Mouse (Mus musculus): ENCODE data around the gene Fezf2. TPM values are rescaled to one million over a fixed set of nuclear protein-coding genes. Genes with fewer than 3 reads are reported as not detected.

The Fezf2 gene
- total RNA-seq (2021), result 10 to 100 TPM; 28.8 to 40.9 TPM
- long read RNA-seq, experiment 1, transcript Fezf2-203 (4 exons, 2,429 nt), result minor isoform, 10 of 45 reads
- long read RNA-seq, experiment 1, transcript Fezf2-201 (5 exons, 2,188 nt), result major isoform, 31 of 45 reads
- long read RNA-seq, experiment 1, partial matches to known transcripts, result 1 of 45 reads
- long read RNA-seq, experiment 1, other reads (novel, unspliced or antisense), result 3 of 45 reads
- long read RNA-seq, experiment 2, transcript Fezf2-203 (4 exons, 2,429 nt), result minor isoform, 5 of 25 reads
- long read RNA-seq, experiment 2, transcript Fezf2-201 (5 exons, 2,188 nt), result major isoform, 13 of 25 reads
- long read RNA-seq, experiment 2, partial matches to known transcripts, result 4 of 25 reads
- long read RNA-seq, experiment 2, other reads (novel, unspliced or antisense), result 3 of 25 reads

DNA sequence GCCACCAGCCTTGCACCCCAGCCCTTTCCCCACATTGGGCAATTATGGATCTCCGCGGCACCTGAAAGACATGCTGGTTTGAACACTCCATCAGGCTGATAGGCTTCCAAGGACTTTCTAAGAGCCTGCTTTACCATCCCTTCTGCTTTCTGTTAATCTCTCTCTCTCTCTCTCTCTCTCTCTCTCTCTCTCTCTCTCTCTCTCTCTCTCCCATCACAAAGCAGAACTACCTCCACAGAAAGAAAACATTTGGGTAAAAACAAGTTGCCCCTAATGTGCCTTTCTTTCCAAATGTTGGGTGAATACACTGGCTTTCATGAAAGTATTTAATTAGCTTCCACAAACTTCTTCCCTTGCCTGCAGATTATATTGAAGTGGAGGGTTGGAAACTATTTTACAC lies at the start of gene Fezf2:
Gene Fezf2, minus strand, starts transcription at position 101 of the 400 bp plus-strand sequence.
- no peak for DNase-seq (ENCODE audit: low spot score in 2 of 2)
- intact Hi-C loops (cut with DNase I), result loop anchor here (5.0 kb wide), 1 partner anchor 44 kb away; no protein-coding TSS in a partner anchor

DNA sequence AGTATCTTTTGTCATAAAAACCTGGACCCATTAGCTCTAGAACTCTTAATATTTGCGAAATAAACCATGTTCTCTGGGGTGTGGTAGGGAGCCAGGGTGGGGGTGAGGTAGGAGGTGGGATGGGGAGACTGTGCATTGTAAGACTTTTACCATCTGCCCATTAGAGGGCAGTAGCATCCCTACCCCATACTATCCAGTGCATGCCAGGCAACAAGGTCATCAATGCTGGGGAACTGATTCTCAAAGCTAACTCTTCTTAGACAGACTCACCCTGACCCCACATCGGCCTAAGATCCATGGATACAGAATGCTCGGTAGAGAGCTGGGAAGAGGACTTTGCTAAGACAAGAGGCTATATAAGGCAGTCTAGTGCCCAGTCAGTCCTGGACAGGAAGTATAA lies 49.6 kb upstream of the Fezf2 start:
- intact Hi-C loops (cut with DNase I), result loop anchor here (5.0 kb wide), 1 partner anchor 135 kb away; no protein-coding TSS in a partner anchor
- no peak for DNase-seq (ENCODE audit: low spot score in 2 of 2)

DNA sequence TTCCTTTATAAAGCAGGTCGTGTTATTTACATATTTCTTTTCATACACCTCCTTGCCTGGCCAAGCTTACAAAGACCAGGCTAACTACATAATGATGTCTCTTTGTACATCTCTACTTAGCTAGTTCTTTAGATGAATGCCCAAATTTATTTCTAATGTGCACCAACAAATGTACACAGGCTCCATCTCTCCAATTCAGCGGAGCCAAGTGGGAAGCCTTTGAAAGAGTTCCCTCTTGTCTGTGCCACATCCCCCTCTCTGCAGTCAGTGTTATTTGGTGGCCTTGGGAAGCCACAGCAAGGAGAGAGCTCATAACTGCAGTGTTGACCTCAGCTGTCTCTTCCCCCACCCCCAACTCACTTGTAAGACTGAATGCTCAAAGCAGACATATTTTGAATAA lies 46.3 kb upstream of the Fezf2 start:
- intact Hi-C loops (cut with DNase I), result loop anchor here (5.0 kb wide), 1 partner anchor 47 kb away; the partner anchor contains the start of gene Fezf2
- DNase-seq (ENCODE audit: low spot score in 2 of 2), result no peak

DNA sequence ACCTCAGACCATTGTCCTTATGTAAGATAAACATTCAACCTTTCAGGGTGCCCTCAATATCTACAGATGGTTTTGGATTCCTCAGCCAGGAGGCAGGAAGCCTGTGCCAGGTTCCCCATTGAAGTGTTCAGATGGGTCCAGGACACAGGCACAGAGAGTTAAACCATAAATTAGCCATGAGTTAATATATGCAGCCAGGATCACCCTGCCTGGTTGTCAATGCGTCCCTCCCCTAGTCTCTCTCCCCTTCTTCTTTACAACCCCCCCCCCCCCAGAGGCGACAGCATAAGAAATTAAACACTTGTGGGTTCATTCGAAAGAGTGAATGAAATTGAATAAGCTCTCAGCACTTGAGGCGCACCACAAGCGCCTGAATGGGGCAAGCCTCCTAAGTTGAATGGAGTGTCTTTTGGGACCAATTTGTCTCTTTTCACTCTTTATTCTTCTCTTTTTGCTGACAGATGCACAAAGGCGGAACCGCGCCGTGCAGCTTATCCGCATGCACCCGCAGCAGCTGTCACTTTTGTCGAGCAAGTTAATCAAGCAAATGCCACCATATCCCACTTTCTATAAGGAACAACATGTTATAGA lies 45.4 kb upstream of the Fezf2 start:
- intact Hi-C loops (cut with DNase I), result loop anchor here (5.0 kb wide), 1 partner anchor 46 kb away; the partner anchor contains the start of gene Fezf2
- peak; percentile 25 to 34 for DNase-seq (ENCODE audit: low spot score in 2 of 2)

DNA sequence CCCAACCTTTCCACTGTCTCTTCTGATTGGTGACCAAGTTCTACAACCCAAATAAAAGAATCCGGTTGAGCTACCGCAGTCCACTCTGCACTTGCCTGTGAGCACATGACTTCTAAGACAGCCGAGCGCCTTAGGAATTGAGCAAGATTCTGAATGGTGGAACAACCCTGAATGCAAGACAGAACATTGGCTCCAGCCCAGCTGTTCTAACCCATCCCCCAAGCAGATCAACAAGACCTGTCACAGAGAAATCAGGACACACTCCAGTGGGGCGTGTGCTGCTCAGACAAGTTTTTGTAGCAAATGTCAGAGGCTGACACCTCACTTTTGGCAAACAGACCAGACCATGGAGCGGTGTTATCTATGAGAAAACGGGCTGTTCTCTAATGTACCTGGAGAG lies 43.2 kb upstream of the Fezf2 start:
- DNase-seq (ENCODE audit: low spot score in 2 of 2), result no peak
- intact Hi-C loops (cut with DNase I), result loop anchor here (5.0 kb wide), 1 partner anchor 44 kb away; the partner anchor contains the start of gene Fezf2

DNA sequence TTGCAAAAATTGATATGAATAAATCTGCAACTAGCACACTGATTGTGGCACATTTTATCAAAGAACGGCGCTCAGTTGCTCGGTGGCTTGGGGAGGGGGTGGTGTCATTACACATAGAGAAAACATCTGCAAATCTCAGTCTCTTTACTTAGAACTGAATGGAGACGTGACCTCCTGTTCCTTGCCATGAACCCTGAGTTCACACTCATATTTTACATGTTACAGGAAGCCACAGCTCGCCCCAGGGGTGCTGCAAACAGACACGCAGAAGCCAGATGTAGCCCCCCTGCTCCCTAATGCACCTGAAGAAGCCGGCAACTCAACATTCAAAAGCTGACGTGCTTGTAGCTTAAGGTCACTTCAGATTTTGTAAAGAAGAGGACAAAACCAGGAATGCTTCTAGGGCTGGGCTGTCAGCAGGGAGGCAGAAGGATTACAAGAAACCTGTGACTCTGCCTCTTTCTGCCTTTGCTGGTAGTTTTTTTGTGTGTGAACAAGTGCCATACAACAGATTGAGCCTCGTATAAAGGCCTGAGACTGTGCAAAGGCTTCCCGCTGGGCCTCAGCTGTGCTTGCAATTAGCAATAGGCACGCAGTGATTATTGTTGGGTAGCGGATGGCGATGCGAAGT lies 40.9 kb upstream of the Fezf2 start:
- DNase-seq (ENCODE audit: low spot score in 2 of 2), result no peak
- intact Hi-C loops (cut with DNase I), result no loop called here

DNA sequence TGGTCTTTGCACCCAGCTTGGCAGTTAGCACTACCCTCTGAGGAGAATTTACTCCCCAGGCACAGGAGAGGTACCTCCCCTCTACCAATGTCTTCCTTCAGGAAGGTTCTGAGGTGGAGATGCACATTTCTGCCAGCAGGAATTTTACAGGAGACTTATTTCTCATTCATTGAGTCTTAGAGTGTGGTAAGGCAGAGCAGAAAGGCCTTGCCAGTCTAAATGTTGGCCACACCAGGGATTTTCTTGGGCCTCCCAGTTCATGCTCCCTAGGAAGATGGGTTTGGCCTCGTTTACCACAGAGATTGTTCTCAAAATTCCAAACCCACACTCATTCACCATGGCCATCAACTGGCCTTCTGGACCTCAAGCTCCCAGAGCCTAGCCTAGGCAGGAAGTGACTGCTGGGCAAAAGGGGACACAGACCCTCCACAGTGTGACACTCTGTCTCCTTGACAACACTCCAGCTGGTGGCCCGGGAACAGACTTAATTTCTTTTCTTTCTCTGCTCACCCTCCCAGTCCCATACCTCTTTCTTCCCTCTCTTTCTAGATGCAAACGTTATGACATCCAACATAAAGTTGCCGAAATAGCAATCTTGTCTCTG lies 40.3 kb upstream of the Fezf2 start:
- no peak for DNase-seq (ENCODE audit: low spot score in 2 of 2)
- intact Hi-C loops (cut with DNase I), result no loop called here

DNA sequence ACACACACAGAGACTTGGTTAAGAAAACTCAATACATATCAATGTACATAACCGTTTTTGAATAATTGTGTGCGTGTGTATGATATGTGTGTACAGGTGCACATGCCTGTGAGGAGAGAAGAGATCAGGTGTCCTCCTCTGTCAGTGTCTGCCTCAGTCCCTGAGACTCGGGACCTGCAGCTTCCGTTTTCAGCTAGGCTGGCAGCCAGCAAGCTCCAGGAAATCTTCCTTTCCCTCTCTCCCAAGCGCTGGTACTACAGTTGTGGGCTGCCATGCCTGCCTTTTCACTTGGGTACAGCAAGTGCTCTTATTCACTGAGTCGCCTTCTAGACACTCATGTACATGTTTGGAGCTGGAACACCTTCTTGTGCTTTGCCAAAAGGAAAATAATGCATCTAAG lies 39.2 kb upstream of the Fezf2 start:
- intact Hi-C loops (cut with DNase I), result no loop called here

DNA sequence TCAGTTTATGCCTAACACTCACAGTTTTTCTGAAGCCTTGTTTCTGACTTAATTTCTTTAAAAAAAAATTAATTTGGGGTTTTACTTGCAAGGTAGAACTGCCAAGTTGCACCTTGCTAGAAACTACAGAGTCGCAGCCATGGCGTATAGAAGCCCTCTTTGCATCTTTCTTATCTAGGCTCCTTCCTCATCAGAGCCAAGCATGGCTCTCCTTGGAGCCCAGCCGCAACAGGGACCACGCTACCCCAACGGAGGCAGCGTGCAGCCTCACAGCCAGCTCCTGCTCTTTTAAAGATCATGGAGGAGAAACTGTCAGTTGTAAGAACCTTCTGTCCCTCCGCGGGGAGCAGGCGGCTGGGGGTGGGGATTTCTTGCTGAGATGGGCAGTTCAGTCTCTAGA lies 29.9 kb upstream of the Fezf2 start:
- DNase-seq (ENCODE audit: low spot score in 2 of 2), result no peak
- intact Hi-C loops (cut with DNase I), result loop anchor here (2.0 kb wide), 1 partner anchor 61 kb away; no protein-coding TSS in a partner anchor

More for the DNA sequence above, 39.2 kb upstream of the Fezf2 start:
- DNase-seq (ENCODE audit: low spot score in 2 of 2), result no peak

DNA sequence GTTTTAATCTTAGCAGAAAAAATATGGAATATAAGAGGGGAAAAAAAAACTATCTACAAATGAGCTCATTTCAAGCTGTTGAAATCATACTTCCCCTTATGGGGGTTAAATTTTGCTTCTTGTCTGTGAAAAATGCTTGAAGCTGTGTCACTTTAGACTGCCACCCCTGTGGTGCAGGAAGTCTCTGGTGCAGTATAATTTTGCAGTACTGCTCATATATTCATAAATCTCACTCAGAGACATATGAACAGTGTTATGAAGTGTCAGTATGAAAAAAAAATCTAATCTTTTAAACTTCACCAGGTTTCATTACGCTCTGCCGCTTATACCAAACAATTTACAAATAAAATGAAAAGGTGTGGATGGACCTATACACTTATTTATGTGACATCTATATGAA lies 29.3 kb upstream of the Fezf2 start:
- DNase-seq (ENCODE audit: low spot score in 2 of 2), result no peak
- intact Hi-C loops (cut with DNase I), result no loop called here

DNA sequence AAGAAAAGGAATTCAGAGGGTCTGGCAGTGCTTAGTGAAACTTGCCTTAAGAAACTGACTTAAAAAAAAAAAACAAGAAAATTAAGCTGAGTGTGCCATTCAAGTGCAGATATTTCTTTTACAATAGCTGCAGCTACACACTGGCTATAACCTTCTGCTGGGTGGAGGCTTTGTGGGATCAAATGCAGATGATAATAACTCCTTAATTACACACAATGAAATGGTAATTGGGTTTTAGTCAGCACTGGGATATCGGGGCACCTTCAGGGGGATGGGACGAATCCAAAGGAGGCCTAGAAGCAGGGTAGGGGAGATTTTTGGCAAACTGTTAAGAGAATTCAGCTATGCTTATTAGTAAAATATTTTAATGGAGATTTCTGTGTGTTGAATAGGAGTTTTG lies 27.5 kb upstream of the Fezf2 start:
- intact Hi-C loops (cut with DNase I), result no loop called here
- DNase-seq (ENCODE audit: low spot score in 2 of 2), result no peak

DNA sequence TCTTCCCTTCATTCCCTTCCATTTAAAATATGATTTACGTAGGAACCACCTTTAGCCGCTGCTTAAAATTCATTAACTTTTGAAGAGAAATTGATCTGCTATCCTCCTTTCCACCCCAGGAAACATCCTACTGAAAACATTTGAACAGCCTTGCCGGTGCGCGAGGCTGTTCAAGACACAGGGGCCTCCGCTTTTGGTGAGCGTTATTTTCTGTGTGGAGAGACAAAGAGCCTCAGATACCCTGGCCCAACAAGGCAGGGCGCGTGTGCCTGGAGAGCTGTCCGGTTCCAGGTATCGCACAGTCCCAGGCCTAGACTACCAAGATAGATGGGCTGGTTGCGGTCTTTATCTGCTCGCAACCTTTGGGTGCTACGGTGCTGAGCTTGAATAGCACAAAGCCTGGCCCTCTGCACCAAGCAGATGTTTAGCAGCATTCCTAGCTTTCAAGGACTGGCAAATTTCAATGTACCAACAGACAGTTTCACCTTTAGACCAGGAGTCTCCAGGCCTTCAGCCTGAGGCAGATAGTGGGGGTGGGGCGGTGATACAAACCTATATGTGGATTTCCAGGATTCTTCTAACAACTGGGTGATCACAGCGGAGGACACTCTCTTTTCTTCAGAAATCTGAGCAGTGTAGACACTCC lies 2.4 kb upstream of the Fezf2 start:
- intact Hi-C loops (cut with DNase I), result no loop called here
- DNase-seq (ENCODE audit: low spot score in 2 of 2), result no peak

DNA sequence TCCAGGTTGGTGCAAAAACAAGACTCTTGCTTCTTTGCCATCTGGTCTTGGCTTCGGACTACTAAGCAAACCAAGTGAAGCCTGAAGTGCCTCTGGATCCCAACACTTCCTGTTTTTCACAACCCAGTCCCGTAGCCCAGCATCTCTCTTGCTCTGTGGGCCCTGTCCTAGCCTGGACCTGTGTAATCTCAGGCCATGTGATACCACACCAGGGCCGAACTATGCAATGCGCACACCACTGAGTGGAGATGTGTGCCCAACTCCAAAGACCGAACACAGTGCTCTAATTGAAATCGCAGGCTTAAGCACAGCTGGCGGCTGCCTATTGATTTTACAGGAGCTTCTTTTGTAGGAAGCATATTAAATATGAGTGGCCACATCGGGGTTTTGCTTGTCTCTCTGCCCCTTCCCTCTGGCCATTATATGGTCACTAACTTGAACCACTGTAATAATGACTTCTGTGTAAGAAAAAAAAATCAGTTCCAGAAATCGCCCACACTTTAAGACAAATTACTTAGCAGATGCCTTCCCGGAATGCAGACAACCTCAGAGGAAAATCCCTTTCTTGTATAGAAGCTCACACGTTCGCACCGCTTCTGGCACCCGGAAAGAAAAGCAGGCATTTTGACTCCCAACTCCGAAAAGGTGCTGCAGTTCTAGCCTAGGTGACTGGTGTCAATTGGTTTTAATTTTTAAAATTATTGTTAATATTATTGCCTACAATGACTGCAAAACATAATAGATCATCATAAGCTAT lies 1.5 kb upstream of the Fezf2 start:
- DNase-seq (ENCODE audit: low spot score in 2 of 2), result no peak
- intact Hi-C loops (cut with DNase I), result loop anchor here (5.0 kb wide), 1 partner anchor 43 kb away; no protein-coding TSS in a partner anchor

DNA sequence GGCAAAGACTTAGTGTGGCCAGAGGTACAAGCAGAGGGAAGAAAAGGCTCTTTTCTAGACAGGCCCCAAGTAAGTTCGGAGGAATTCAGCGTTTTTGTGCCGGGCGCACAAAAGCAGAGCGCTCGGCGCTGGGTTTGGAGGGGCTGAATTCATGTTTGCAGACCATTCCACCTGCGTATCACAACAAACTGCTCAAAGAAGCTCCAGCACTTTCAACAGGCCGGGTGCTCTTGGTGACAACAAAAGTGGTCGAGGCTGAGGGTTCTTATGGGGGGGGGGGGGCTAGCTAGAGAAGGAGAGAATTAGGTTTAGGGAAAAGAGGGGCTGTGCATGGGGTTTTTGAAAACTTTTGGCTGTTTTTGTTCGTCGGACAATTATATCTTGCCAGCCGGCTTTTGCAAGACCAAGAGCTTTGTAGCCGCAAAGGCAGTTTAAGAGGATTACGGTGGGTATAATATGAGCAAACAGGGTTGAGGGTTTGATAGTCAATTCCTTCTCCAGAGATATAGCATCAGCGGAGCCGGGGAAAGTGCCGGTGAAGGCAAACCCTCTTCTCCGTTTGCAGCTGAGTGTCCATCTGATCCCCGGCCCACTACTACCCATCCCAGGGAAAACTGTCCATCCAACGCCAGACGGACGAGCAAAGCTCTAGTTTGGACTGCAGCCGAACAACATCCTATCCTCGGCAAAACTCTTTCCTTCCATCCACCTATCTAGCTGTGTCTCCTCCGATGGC lies 956 bp downstream of the Fezf2 start:
- no peak for DNase-seq (ENCODE audit: low spot score in 2 of 2)
- intact Hi-C loops (cut with DNase I), result loop anchor here (5.0 kb wide), 1 partner anchor 45 kb away; no protein-coding TSS in a partner anchor

DNA sequence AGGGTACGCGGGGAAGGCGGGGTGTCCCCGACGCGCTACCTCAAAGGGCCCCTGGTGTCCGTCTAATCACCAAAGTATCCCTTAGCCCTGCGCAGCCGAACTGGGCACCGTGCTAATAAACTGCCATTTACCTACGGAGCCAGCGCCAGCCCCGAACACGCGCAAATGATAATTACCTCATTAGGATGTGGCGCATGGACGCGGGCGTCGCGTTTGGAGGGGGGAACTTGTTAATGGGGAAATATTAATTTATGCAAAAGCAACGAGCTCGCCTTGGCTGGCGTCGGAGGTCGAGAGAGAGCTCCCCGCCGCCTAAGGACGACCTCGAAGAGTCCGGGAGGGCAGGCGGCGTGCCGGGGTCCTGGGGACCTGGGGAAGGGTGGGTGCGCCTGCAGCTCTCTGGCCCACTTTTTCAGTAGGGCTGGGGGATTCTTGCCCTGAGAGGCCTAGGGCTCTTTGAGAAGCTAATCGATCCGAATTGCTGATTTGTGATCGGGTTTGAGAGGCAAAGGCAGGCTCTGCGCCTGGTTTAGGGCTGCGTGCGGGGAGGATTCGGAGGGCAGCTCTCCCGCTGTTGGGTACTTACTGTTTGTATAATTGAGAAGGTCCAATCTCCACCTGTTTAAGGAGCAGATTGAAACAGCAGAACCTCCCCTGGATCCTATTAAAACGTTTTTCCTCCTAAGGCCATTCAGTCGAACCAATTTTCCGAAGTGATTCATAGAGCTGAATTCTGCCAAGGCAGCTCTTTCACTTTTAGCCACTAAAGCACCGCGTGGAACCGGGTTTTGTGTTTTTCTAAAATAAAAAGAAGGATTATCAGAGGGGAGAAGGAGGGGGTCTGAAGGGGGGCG lies 1.8 kb downstream of the Fezf2 start:
- intact Hi-C loops (cut with DNase I), result loop anchor here (5.0 kb wide), 1 partner anchor 46 kb away; no protein-coding TSS in a partner anchor
- DNase-seq (ENCODE audit: low spot score in 2 of 2), result no peak

DNA sequence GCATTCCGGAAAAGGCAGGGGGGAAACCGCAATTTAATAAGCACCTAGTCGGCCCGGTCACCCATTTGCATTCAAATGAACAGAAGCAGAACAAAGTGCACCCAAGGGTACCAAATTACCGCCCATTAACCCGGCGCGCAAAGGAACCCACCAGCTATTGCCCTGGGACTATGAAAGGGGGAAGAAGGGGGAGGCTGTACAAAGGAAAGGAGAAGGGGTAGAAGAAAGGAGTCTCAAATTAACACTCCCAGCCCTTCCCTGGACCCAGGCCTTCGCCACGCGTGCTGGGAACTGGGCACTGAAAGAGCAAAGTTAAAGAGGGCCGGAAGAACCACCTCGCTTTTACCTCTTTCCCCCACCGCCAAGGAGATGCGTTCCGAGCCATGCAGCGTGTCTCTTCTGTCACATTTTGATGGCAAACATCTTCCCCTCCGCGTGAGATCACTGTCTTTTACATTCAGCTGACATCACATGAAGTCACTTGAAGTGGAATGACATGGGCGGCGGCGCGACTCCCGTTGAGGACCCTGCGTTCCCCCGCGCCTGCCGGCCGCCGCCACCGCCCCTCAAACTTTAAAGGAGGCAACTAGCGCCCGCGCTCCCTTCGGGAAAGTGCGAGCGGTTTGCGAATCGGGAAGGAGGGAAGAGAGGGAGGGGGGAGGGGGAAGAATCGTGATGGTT lies 2.6 kb downstream of the Fezf2 start:
- DNase-seq (ENCODE audit: low spot score in 2 of 2), result no peak
- intact Hi-C loops (cut with DNase I), result loop anchor here (5.0 kb wide), 1 partner anchor 47 kb away; no protein-coding TSS in a partner anchor

All from left cerebral cortex, postnatal 14 days (tissue).